Mouse (Mus musculus) G1E (cell line): Measurements from ENCODE around the gene Nfu1.

Experiments used
- CTCF ChIP-seq: IDR thresholded peaks from 2 replicates; pipeline ENCODE4 v1.5.1; 2012; ENCODE audit warnings: low read depth, low read length, inconsistent platforms, mixed read lengths
- GATA1 ChIP-seq: IDR thresholded peaks from 2 replicates; pipeline ENCODE4 v1.6.1; 2012; ENCODE audit warnings: borderline replicate concordance, low read length, inconsistent platforms, mixed read lengths
- POLR2AphosphoS5 ChIP-seq: IDR thresholded peaks from 2 replicates; pipeline ENCODE4 v1.6.1; 2012; ENCODE audit warnings: low read depth, low read length, inconsistent platforms; ENCODE audit not compliant: insufficient replicate concordance
- TAL1 ChIP-seq: conservative IDR thresholded peaks from 2 replicates; pipeline ENCODE4 v1.6.1; 2012; ENCODE audit warnings: low read depth, low read length, inconsistent platforms, mixed read lengths

DNA sequence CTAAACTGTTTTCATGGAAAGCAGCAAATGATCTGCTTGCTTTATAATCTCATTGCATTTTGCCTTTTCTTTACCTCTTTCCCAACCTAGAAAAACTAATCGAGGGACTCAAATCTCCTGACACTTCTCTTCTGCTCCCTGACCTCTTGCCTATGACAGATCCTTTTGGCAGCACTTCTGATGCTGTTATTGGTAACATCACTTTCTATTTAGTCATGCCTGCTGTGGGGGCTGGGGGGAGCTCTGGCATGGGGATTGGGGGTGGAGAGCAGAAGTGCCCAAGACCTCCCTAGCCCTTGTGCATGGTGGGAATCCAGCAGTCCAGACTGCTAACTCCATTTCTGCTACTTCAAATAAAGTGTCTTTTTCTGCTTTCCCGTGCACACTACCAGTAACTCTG, 27.8 kb upstream of the Nfu1 start:
- TF ChIP-seq CTCF: no peak
- TF ChIP-seq GATA1: no peak
- TF ChIP-seq POLR2AphosphoS5: no peak
- TF ChIP-seq TAL1: no peak
